Mouse (Mus musculus): ENCODE results near the gene Slc25a21. TPM values are rescaled to one million over a fixed set of nuclear protein-coding genes. Genes with fewer than 3 reads are reported as not detected.

Slc25a21 gene
- polyA plus RNA-seq, 1 experiment: 20.3 TPM

DNA sequence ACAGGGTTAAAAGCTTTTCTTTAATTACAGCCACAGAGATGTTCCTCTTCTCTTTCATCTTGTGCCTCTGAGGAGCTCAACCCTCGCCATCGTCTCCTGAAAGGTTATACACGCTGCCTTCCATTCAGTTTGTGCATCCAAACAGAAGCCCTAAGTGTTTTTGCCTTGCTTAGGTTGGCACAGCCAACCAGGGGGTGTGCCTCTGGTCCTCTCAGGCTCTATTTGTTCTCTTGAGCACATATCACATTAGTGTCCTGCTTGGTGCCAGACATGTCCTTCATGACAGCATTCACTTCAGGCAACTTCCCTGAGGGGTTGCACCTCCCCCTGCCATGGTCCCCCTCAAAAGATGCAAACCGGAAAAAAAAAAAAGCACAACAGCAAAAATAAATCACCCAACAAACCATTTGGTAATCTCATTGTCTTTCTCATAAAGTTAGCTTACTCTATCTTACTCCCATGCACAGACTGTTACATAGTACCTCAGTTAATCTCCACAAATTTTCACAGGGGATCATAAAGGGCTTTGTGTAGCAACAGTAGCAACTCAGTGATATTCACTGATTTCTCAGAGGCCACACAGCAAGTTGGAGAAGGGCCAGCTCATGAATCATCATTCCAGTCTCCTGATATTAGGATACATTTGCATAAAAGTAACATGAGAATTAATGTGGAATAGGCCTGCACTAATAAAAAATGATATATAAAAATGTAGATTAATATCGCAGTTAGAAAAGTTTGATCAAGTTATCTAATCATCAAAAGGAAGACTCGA, 398.4 kb downstream of the Slc25a21 start:
- TF ChIP-seq GATA1 (IDR thresholded peaks at IDR 0.05; ENCODE audit: low read length): no peak

DNA sequence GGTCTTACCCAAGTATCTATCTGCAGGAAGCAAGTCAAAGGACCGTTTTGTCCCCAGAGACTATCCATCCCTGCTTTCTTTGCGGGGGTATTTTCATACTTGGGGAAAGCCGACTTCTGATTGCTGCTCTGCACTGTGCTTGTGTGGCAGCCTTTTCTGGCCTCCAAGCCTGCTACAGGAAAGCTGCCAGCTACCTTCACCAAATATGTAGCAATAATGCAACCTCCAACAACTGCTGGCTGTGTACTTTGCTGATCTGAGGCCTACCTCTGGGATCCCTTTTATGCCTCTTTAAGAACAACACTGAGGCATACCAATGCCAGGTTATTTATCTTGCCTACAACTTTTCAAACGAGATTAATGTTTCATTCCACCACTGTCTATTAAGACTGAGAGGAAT, 408.0 kb downstream of the Slc25a21 start:
- no peak for TF ChIP-seq GATA1 (IDR thresholded peaks at IDR 0.05; ENCODE audit: low read length)

GRCm38 (mm10) chr12:56785250-56785649, 412.0 kb downstream of the Slc25a21 start:
- no peak for TF ChIP-seq GATA1 (IDR thresholded peaks at IDR 0.05; ENCODE audit: low read length)

- TF ChIP-seq GATA1 (IDR thresholded peaks at IDR 0.05; ENCODE audit: low read length): no peak
Observed at GRCm38 (mm10) chr12:56781196-56781595, 416.1 kb downstream of the Slc25a21 start.

DNA sequence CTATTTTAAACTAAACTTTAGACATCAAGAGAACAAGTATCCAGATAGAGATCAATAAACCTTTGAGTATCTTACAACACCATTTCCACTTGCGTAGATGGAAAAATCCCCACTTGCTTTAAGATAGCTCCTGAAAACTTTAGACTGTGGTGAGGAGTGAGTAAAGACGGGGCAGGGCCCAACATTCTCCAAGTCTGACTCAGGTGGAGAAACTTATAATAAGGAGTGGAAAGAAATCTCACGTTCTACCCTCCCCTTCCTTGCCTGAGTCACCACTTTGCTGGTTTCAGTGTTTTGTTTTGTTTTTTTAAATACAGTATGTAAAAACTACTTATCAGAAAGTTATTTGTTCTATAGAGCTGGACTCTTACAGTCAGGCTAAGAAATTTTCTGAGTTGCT, 417.7 kb downstream of the Slc25a21 start:
- no peak for TF ChIP-seq GATA1 (IDR thresholded peaks at IDR 0.05; ENCODE audit: low read length)

- no peak for TF ChIP-seq GATA1 (IDR thresholded peaks at IDR 0.05; ENCODE audit: low read length)
Observed at GRCm38 (mm10) chr12:56773941-56774340, 423.3 kb downstream of the Slc25a21 start.

- no peak for TF ChIP-seq GATA1 (IDR thresholded peaks at IDR 0.05; ENCODE audit: low read length)
Observed at GRCm38 (mm10) chr12:56769421-56769820, 427.9 kb downstream of the Slc25a21 start.

DNA sequence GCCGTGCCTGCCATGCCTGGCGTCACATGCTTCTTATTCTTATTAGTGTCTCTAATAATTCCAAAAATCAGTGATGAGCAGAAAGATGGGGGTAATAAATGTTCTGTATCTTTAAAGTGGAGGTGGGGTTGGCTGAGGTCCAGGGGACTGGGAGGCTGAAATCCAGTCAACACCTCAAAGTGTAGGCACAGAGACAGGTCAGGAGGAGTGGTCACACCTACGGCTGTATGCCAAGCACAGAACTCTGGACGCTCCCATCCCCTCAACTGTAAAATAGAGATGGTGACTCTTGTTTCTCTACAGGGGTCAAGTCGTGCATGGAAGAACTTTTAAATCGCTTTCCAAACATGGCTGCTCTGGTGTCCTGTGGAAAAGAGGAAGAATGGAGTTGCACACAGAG, 429.8 kb downstream of the Slc25a21 start:
- TF ChIP-seq GATA1 (IDR thresholded peaks at IDR 0.05; ENCODE audit: low read length): no peak

DNA sequence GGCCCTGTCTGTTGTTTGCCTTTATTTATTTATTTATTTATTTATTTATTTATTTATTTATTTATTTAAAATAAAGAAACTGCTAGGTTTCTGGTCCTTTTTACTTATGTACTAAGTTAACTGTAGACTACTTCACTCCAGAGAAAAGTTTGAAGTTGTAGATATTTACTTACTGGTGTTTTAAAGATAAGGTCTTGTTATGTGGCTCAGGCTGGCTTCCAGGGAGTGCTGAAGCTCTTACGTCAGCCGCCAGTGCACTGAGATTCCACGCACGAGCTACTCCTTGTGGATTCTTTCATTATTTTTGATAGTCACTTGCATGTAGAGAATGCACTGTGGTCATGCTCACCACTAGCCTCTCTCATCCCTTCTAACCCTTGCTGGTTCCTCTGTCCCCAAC, 460.2 kb downstream of the Slc25a21 start:
- no peak for TF ChIP-seq GATA1 (IDR thresholded peaks at IDR 0.05; ENCODE audit: low read length)

DNA sequence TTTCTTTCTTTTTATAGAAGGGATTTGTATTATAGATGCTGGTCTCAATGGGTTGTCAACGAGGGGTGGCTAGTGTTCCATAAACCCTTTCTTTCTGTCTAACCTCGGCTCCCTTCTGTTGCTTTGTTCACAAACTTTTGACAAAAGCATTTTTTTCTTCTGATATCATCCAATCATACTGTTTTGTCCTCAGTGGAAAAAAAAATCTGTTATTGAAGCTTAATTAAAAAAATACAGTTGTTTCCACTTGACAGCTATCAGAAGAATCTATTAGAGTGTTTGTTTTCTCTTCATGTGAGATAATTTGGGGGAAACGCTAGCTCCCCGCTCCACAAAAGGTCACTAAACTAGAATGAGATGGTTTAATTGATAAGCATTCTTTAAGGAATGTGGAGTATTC, 469.6 kb downstream of the Slc25a21 start:
- TF ChIP-seq GATA1 (IDR thresholded peaks at IDR 0.05; ENCODE audit: low read length): no peak

- no peak for TF ChIP-seq GATA1 (IDR thresholded peaks at IDR 0.05; ENCODE audit: low read length)
Observed at GRCm38 (mm10) chr12:56718707-56719051, 478.6 kb downstream of the Slc25a21 start.

DNA sequence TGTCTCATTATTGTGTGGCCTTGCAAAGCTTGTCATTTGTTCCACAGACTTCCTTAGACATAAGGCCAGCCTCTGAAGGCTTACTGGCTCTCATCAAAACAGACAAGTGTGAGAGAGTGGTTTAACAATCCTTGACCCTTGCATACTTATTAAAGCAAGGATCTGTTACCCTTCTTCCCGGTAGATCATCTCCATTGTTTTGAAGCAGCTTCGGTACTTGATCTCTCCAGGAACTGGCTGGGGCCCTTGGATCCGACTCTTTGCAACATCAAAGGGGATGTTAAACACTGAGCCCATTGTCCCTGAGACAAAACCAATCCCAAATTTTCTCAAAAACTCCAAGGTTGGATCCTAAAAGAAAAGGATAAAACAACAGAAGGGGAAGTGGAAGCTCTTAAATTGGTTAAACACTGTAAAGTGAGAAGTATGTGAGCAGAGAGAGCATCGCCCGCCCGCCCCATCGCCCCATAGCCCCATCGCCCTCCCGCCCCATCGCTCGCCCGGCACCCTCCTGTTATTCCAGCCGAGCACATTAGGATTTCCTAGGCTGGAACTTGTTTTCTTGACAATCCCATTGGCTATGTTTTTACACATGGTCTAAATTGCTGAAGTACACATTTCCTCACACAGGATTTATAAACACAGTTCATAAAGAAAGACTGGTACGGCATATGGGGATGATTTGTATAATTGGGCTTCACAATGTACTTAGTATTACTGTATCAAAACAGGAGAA, 479.1 kb downstream of the Slc25a21 start:
- TF ChIP-seq GATA1 (IDR thresholded peaks at IDR 0.05; ENCODE audit: low read length): no peak

DNA sequence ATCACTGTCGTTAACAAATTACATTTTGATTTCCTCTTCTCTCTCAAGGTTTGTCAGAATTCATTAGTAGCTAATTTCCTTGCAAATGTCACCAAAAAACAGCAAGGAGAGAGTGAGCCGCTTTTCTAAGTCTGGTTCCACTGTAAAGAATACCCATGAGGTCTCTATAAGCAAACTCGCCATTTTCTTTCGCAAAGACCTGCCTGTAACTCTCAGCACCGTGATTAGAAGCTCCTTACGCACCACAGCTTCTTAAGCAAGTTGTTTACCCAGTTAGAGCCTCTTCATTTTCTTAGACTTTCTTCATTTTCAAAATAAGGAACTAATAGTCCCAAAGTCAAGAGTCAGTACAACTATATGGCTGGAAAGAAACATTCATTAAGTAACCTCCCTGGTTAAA, 496.3 kb downstream of the Slc25a21 start:
- no peak for TF ChIP-seq GATA1 (IDR thresholded peaks at IDR 0.05; ENCODE audit: low read length)

GRCm38 (mm10) chr12:56699915-56700900, 497.1 kb downstream of the Slc25a21 start:
- TF ChIP-seq GATA1 (IDR thresholded peaks at IDR 0.05; ENCODE audit: low read length): no peak

DNA sequence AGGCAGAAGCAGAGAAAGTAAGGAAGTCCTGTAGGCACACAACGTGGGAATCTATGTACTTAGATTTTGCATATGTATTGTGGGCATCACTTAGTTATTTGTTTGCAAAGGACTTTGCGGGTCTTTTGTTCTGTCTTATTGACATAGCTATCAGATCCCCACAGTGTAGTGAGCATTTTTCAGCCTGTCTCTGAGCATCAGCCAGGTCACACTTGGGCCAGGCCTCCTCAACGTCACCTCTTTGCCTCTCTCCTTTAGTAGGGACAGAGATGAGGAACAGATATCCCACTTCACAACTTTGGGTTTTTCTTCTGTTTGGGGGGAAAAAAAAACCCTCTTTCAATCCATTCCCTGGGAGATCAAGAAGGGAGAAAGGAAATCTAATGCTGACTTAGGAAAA, 497.9 kb downstream of the Slc25a21 start:
- TF ChIP-seq GATA1 (IDR thresholded peaks at IDR 0.05; ENCODE audit: low read length): no peak
